Mouse (Mus musculus) myocyte (in vitro differentiated cells): ENCODE results near the gene Rspo1.

Source experiments
- MAX ChIP-seq: IDR thresholded peaks from one replicate; pipeline ENCODE4 v1.6.1; 2011; ENCODE audit warnings: low read depth, mild to moderate bottlenecking, control low read depth
- MYOD1 ChIP-seq, 3 experiments: IDR thresholded peaks; one replicate each; pipeline ENCODE4 v1.6.1; 2011; ENCODE audit warnings: control low read depth in 2 of 3, low read depth in 2 of 3, mild to moderate bottlenecking in 2 of 3, moderate library complexity in 1 of 3; ENCODE audit not compliant: insufficient read length in 2 of 3, control insufficient read depth in 1 of 3
- POLR2A ChIP-seq: IDR thresholded peaks from one replicate; pipeline ENCODE4 v1.6.1; 2011; ENCODE audit warnings: low read depth, mild to moderate bottlenecking, control low read depth, moderate library complexity; ENCODE audit not compliant: insufficient read length
- POLR2AphosphoS2 ChIP-seq: IDR thresholded peaks from one replicate; pipeline ENCODE4 v1.6.1; 2011; ENCODE audit warnings: low read depth, control low read depth; ENCODE audit not compliant: insufficient read length
- TCF12 ChIP-seq: IDR thresholded peaks from one replicate; pipeline ENCODE4 v1.6.1; 2011; ENCODE audit warnings: mild to moderate bottlenecking, control low read depth; ENCODE audit not compliant: poor library complexity, insufficient read depth, severe bottlenecking
- USF1 ChIP-seq: IDR thresholded peaks from one replicate; pipeline ENCODE4 v1.6.1; 2011; ENCODE audit warnings: low read depth, mild to moderate bottlenecking, control low read depth, moderate library complexity

GRCm38 (mm10) chr4:124978201-124978600 lies 8.0 kb upstream of the Rspo1 start:
- TF ChIP-seq POLR2AphosphoS2 (no peak), POLR2A (no peak), MYOD1 (IDR thresholded peaks at IDR 0.05; ENCODE audit: control insufficient read depth in 1 of 3, insufficient read length in 2 of 3, low read depth in 2 of 3) (no peak), TCF12 (no peak), USF1 (no peak), MAX (no peak)
